Mouse (Mus musculus): ENCODE measurements around the gene Adam22. TPM values are rescaled to one million over a fixed set of nuclear protein-coding genes. Genes with fewer than 3 reads are reported as not detected.
"Not testable (repeated sequence)": the region's sequence is repeated elsewhere in the genome, so short reads cannot be mapped to it uniquely, and the experiment has no call there.

Gene Adam22
- polyA plus RNA-seq, 1 experiment from 2014 or later: 7.3 TPM

DNA sequence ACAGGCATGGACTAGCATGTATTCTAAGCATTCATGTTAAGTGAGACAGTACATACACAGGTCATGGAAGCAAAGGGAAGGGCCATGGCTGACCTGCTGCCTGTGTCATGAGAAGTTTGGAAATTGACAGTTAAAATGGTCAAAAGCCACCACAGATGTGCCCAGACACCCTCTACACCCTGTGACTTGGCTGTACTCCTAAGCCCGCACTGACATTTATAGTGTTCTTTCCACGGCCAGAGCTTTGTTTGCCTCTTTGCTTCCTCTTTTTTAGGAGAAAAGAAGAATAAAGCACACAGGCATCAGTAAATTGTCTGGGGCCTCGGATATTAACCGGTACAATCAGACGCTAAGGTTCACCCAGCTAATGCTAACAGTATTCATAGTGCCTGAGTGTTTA, 146.3 kb downstream of the Adam22 start:
- H3K4me3 ChIP-seq: no peak overlapping the region
- H3K36me3 ChIP-seq (replicated peaks): no peaks in the 10 kb centered on the region
- H3K9me3 ChIP-seq: no peaks in the 10 kb centered on the region
- H3K27ac ChIP-seq: no peak overlapping the region
- H3K4me1 ChIP-seq: no peaks in the 10 kb centered on the region
- 91% methylated on average over 5 of the region's 5 CpGs for WGBS
- H3K27me3 ChIP-seq (ENCODE audit: poor library complexity, severe bottlenecking): no peaks in the 10 kb centered on the region
- DNase-seq (ENCODE audit: extremely low spot score, low spot score): no peak

DNA sequence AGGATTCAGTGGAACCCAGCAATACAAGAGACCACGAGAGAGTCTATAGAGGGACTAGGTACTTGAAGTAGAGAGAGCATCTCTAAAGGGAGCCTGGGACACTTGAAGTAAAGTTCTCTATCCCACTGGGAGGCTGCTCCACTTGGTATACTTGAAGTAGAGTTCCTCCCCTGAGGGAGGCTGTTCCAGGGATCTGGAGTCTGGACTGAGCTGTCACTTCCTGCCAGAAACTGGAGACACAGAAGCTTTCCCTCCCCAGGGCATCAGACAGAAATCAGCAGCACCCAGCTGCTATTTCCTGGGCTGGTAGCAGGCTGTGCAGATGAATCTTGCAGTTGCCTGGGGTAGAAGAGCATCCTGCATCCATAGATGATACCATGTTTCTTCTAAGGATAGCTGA, 152.1 kb downstream of the Adam22 start:
- Histone ChIP-seq H3K27me3 (ENCODE audit: poor library complexity, severe bottlenecking) (no peaks in the 10 kb centered on the region), H3K4me3 (no peak overlapping the region), H3K36me3 (replicated peaks) (no peaks in the 10 kb centered on the region), H3K4me1 (no peaks in the 10 kb centered on the region), H3K27ac (no peak overlapping the region), H3K9me3 (no peaks in the 10 kb centered on the region)
- no peak for DNase-seq (ENCODE audit: extremely low spot score, low spot score)
- 81% methylated on average over 1 of the region's 1 CpGs for WGBS

DNA sequence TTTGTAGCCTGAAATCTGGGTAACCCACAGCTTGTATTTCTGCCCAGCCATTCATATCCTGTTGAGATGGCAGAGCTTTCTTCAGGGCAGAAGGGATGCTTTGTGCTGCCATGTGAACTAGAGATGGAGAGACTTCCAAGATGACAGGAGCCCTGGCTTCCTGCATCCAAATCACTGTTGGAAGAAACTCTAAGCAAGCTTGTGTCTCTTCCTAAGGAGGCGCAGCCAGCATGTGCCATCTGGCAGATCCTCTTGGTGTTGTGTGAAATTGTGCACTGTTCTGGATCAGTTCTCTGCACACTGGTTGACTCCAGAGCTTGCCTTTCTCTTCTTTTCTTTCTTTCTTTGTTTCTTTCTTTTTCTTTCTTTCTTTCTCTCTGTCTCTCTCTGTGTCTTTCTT, 183.0 kb downstream of the Adam22 start:
- H3K4me3 ChIP-seq; H3K36me3 ChIP-seq (replicated peaks); DNase-seq (ENCODE audit: extremely low spot score, low spot score); H3K4me1 ChIP-seq; H3K9me3 ChIP-seq; H3K27me3 ChIP-seq (ENCODE audit: poor library complexity, severe bottlenecking); H3K27ac ChIP-seq: not testable (repeated sequence)
- 94% methylated on average over 1 of the region's 1 CpGs for WGBS

DNA sequence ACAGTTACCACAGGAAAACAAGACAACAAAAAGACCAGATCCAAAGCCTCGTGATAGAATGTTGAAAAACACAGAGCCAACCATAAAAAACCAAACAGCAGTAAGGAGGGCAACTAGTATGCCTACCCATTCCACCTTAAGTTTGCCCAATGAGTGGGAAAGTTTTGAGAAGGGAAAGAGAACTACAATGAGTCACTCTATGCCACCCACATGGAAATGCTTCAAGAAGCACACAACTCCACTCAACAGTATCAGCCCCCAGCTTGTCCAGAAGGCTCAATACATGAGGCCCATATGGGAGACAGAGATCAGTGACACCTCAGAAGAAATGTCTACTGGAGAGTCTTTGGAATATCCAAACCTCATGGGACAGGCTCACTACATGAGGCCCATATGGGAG, 187.3 kb downstream of the Adam22 start:
- Histone ChIP-seq H3K9me3 (no peaks in the 10 kb centered on the region), H3K4me1 (no peaks in the 10 kb centered on the region), H3K27ac (no peak overlapping the region), H3K4me3 (no peak overlapping the region), H3K36me3 (replicated peaks) (no peaks in the 10 kb centered on the region), H3K27me3 (ENCODE audit: poor library complexity, severe bottlenecking) (no peaks in the 10 kb centered on the region)
- 91% methylated on average over 1 of the region's 1 CpGs for WGBS
- no peak for DNase-seq (ENCODE audit: extremely low spot score, low spot score)

DNA sequence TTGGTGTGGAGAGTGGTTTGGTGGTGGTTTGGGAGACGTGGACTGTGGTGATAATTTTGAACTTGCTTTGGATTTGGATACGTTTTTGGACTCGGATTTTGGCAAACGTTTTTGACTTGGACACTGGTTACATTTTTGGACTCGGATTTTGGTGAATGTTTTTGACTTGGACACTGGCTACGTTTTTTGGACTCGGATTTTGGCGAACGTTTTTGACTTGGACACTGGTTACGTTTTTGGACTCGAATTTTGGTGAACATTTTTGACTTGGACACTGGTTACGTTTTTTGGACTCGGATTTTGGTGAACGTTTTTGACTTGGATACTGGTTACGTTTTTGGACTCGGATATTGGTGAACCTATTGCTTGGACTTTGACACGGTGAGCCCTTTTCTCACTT, 189.8 kb downstream of the Adam22 start:
- no peak overlapping the region for H3K4me3 ChIP-seq
- no peaks in the 10 kb centered on the region for H3K36me3 ChIP-seq (replicated peaks)
- WGBS: 92% methylated on average over 17 of the region's 17 CpGs
- no peaks in the 10 kb centered on the region for H3K27me3 ChIP-seq (ENCODE audit: poor library complexity, severe bottlenecking)
- DNase-seq (ENCODE audit: extremely low spot score, low spot score): no peak
- no peaks in the 10 kb centered on the region for H3K4me1 ChIP-seq
- H3K27ac ChIP-seq: no peak overlapping the region
- H3K9me3 ChIP-seq: no peaks in the 10 kb centered on the region

DNA sequence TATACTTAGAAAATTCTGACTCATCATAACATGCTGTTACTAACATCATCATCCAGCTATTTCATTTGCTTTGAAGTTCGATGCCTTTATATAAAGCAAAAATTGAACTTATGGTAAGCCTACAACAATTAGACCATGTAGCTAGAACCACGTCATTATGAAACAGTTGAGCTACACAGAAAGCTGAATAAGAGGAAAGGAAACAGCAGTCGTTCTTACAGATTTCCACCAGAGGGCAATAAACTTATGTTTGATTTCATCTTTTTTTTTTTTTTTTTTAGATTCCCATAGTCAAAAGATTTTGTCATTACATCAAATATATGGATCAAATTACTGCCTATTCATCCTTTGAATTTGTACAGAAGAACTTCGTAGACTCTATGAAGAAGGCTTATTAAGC, 203.2 kb downstream of the Adam22 start:
- 62% methylated on average over 4 of the region's 4 CpGs for WGBS
- no peak for DNase-seq (ENCODE audit: extremely low spot score, low spot score)

DNA sequence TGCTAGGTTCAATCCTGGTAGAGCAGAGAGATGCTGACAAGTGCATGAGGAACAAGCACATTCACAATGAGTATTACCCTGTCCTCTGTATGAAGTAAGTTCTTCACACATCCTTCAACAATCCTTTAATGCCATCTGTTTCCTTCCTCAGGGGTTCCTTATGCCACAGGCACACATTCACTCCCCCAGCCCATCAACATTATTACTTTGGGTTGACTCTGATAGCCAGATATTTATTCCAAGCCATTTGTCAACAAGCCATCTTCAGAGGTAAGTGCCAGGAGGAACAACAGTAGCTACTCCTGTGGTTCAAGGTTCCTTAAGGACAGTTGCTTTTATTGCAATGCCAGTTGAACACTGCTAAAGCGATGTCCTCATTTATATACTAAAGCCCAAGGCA, 216.3 kb downstream of the Adam22 start:
- H3K9me3 ChIP-seq: no peaks in the 10 kb centered on the region
- H3K27me3 ChIP-seq (ENCODE audit: poor library complexity, severe bottlenecking): no peaks in the 10 kb centered on the region
- no peaks in the 10 kb centered on the region for H3K4me1 ChIP-seq
- DNase-seq (ENCODE audit: extremely low spot score, low spot score): no peak
- no peak overlapping the region for H3K4me3 ChIP-seq
- no peaks in the 10 kb centered on the region for H3K36me3 ChIP-seq (replicated peaks)
- 92% methylated on average over 1 of the region's 1 CpGs for WGBS
- no peak overlapping the region for H3K27ac ChIP-seq

More for the DNA sequence above, 203.2 kb downstream of the Adam22 start:
- no peak overlapping the region for H3K4me3 ChIP-seq
- H3K9me3 ChIP-seq: no peaks in the 10 kb centered on the region
- no peaks in the 10 kb centered on the region for H3K27me3 ChIP-seq (ENCODE audit: poor library complexity, severe bottlenecking)
- no peak overlapping the region for H3K27ac ChIP-seq
- H3K36me3 ChIP-seq (replicated peaks): no peaks in the 10 kb centered on the region
- H3K4me1 ChIP-seq: no peaks in the 10 kb centered on the region

DNA sequence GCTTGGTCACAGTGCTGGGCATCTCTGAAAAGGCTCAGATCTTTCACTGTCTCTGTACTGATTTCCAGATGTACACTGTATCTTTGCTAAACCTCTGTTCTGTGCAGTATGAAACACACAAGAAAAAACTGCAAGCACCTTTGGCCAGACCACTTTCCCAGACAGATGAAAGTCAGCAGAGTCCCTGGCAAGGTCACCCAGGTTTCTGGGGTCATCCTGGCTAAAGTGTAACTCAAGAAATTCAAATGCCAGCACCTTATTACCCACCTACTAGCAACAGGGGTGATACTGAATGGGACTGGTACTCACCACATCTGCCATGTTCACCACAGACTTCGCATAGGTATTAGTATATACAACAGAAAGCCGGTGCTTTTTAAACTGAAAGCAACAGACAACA, 221.8 kb downstream of the Adam22 start:
- Histone ChIP-seq H3K27ac (no peak overlapping the region), H3K9me3 (no peaks in the 10 kb centered on the region), H3K36me3 (replicated peaks) (no peaks in the 10 kb centered on the region), H3K4me1 (peaks cover 15% of the 10 kb centered on the region), H3K27me3 (ENCODE audit: poor library complexity, severe bottlenecking) (no peaks in the 10 kb centered on the region), H3K4me3 (no peak overlapping the region)
- 92% methylated on average over 2 of the region's 2 CpGs for WGBS
- DNase-seq (ENCODE audit: extremely low spot score, low spot score): no peak

DNA sequence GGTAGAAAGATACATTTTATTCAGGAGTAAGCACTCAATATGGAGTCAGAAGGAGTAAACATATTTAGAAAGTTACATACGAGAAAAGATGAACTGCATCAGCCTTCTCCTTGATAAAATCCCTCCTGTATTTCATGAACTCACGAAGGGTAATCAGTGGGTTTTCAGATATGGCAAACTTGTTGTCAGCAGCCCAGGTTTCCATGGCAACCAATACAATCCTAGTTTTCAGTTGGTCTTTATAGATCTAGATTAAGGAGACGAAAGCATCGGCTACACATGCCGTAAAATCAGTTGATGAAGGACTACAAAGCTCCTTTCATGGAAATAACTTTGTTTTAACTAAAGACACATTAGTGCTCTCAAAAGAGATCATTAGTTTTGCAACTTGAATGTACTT, 222.5 kb downstream of the Adam22 start:
- no peaks in the 10 kb centered on the region for H3K27me3 ChIP-seq (ENCODE audit: poor library complexity, severe bottlenecking)
- 56% methylated on average over 5 of the region's 5 CpGs for WGBS
- H3K36me3 ChIP-seq (replicated peaks): no peaks in the 10 kb centered on the region
- DNase-seq (ENCODE audit: extremely low spot score, low spot score): no peak
- no peak overlapping the region for H3K4me3 ChIP-seq
- H3K9me3 ChIP-seq: no peaks in the 10 kb centered on the region
- peaks cover 15% of the 10 kb centered on the region for H3K4me1 ChIP-seq
- H3K27ac ChIP-seq: no peak overlapping the region

DNA sequence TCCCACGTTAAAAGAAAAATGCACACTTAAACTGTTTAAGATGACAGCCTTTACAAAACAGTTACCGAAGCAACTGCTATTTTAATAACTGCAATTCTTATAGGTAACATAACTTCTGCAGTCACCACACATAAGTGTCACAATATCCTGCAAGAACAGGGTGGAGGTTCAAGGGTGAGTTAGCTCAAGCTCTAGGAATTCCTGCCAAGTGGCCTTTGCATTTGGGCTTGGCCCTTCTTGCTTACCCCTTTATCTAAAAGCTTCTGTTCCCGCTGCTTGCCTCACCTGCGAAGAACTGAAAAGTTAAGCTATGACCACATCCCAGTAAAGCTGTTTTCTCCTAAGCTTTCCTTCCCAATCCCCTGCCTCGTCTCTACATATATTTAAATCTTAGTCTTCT, 235.4 kb downstream of the Adam22 start:
- 83% methylated on average over 5 of the region's 5 CpGs for WGBS
- DNase-seq (ENCODE audit: extremely low spot score, low spot score): no peak
- Histone ChIP-seq H3K9me3 (no peaks in the 10 kb centered on the region), H3K36me3 (replicated peaks) (no peaks in the 10 kb centered on the region), H3K27ac (no peak overlapping the region), H3K4me1 (peaks cover 9% of the 10 kb centered on the region), H3K4me3 (no peak overlapping the region), H3K27me3 (ENCODE audit: poor library complexity, severe bottlenecking) (no peaks in the 10 kb centered on the region)

DNA sequence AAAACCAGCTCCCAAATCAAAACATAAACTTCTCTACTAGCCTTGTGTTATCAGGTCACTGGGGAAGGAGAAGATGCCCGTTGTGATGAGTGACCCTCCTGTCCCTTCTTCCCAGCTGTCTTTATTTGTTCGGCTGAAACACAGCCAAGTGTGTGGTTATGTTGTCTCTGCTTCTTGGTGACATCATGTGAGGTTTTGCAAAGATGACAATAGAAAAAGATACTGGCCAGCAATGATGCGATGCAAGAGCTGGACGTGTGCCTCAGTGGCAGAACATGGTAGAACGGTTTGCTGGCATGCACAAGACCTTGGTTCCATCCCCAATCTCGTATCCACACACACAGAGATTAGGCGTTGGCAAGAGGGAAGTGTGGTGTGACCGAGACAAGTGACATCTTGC, 236.0 kb downstream of the Adam22 start:
- Histone ChIP-seq H3K27me3 (ENCODE audit: poor library complexity, severe bottlenecking) (no peaks in the 10 kb centered on the region), H3K9me3 (no peaks in the 10 kb centered on the region), H3K27ac (no peak overlapping the region), H3K36me3 (replicated peaks) (0 out of 2 replicates have a peak, but pooled peaks cover 4% of the 10 kb centered on the region), H3K4me1 (peaks cover 9% of the 10 kb centered on the region), H3K4me3 (no peak overlapping the region)
- no peak for DNase-seq (ENCODE audit: extremely low spot score, low spot score)
- WGBS: 93% methylated on average over 8 of the region's 8 CpGs

DNA sequence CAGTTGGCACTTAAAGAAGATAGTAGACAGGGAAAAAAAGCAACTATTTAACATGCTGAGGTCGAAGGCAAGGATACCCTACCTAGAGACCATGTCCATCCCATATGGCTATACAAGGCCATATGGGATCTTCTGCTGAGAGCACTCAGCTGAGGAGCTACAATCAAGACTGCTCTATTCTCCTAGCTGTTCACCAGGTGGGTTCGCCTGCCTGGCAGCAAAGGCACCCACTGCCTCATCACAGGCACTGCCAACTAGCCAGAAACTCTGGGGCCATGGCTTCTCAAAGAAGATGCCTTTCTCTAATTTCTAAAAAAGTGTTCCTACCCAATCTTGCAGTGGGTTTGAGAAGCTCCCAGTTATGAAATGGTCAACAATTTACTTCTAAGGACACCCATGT, 238.2 kb downstream of the Adam22 start:
- no peak for DNase-seq (ENCODE audit: extremely low spot score, low spot score)
- Histone ChIP-seq H3K9me3 (no peaks in the 10 kb centered on the region), H3K4me3 (no peak overlapping the region), H3K36me3 (replicated peaks) (peaks cover 5% of the 10 kb centered on the region; the same call in 1 of the 2 replicates), H3K27me3 (ENCODE audit: poor library complexity, severe bottlenecking) (no peaks in the 10 kb centered on the region), H3K27ac (no peak overlapping the region), H3K4me1 (peaks cover 9% of the 10 kb centered on the region)
- 91% methylated on average over 2 of the region's 2 CpGs for WGBS

DNA sequence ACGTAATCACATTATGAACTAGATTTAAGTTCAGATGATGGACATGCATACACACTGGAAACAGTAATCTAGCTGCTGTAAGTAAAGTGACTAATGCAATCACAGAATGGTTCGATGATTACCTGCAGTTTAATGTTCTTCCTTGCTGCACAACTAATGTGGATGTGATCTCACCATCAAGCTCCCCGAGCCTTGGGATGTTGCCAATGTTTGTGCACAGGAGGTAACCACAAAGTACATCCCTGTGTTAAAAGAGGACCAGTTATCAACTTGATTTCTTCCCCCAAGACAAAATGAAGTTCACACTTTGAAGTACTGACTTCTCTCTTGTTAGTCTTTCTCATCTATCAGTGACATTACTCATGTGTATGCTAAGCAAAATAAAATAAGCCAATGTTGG, 247.0 kb downstream of the Adam22 start:
- Histone ChIP-seq H3K36me3 (replicated peaks) (peaks cover 3% of the 10 kb centered on the region; the same call in 1 of the 2 replicates), H3K4me1 (no peaks in the 10 kb centered on the region), H3K27ac (no peak overlapping the region), H3K4me3 (no peak overlapping the region), H3K27me3 (ENCODE audit: poor library complexity, severe bottlenecking) (no peaks in the 10 kb centered on the region), H3K9me3 (peaks cover 4% of the 10 kb centered on the region; the same call in 1 of the 2 replicates)
- DNase-seq (ENCODE audit: extremely low spot score, low spot score): no peak
- 88% methylated on average over 3 of the region's 3 CpGs for WGBS

DNA sequence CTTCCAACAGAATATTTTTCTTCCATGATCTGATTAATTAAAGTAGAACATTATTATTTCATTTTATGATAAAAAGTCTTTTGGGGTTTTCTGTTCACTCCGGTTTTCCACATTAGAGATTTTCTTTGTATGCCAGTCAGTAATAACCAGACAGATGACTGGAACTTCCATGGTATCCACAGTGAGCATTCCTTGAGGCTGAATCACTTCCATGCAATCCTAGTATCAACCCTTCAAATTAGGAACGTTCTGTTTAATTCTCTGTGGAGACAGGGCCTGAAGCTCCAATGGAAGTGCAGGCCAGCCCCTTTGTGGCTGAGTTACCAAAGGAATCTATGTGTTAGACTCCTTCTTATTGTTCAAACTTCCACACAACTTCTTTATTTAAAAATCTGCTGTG, 247.9 kb downstream of the Adam22 start:
- H3K27me3 ChIP-seq (ENCODE audit: poor library complexity, severe bottlenecking): no peaks in the 10 kb centered on the region
- H3K9me3 ChIP-seq: peaks cover 4% of the 10 kb centered on the region; the same call in 1 of the 2 replicates
- H3K4me1 ChIP-seq: no peaks in the 10 kb centered on the region
- H3K36me3 ChIP-seq (replicated peaks): peaks cover 3% of the 10 kb centered on the region; the same call in 1 of the 2 replicates
- H3K27ac ChIP-seq: no peak overlapping the region
- H3K4me3 ChIP-seq: no peak overlapping the region
- DNase-seq (ENCODE audit: extremely low spot score, low spot score): no peak
- WGBS: 87% methylated on average over 2 of the region's 2 CpGs
